Mouse (Mus musculus) heart, postnatal 0 days (tissue): ENCODE measurements around the gene Dab1.

Source experiments
- CTCF ChIP-seq: IDR thresholded peaks from 2 replicates; pipeline ENCODE4 v1.5.1; 2016; ENCODE audit warnings: antibody characterized with exemption, control low read depth, low read depth
- EP300 ChIP-seq: IDR thresholded peaks from 2 replicates; pipeline ENCODE4 v1.6.1; 2016; ENCODE audit warnings: antibody characterized with exemption, low read depth

- no peak for TF ChIP-seq CTCF
- no peak for TF ChIP-seq EP300
Observed at GRCm38 (mm10) chr4:104694188-104694587, 1075.0 kb downstream of the Dab1 start.
